In genomic region chr3:51688725-51689124, GRCm38 (mm10) we compare ENCODE assay signal across 23 mouse cellular contexts. TPM values are rescaled to one million over a fixed set of nuclear protein-coding genes. Genes with fewer than 3 reads are reported as not detected.
DNase-seq lines count a peak whose midpoint lies in the region; ATAC-seq and TF ChIP-seq lines count a peak whose summit lies in the region.
"Had no signal": no experiment of that assay in that cellular context is flagged by ENCODE, and none has a peak within 500 bp of the region (broad histone marks: within the 10 kb centered on the region; RNA-seq: fewer than 3 reads in every experiment).

No protein-coding gene starts in this region.

- H3K4me3 ChIP-seq in heart, embryonic 13.5 days = no peak overlapping the region
- no peak overlapping the region for H3K4me3 ChIP-seq in lung, postnatal 0 days (ENCODE audit: low read depth, low read length)
- no peak overlapping the region for H3K4me3 ChIP-seq in liver, postnatal 0 days (ENCODE audit: low read depth, low read length)
- H3K4me3 ChIP-seq: forebrain, embryonic 12.5 days; hindbrain, embryonic 12.5 days; left cerebral cortex, adult 2 months; limb, embryonic 12.5 days had no signal

- H3K36me3 ChIP-seq in heart, embryonic 13.5 days = peaks cover 33% of the 10 kb centered on the region
- peaks cover 11% of the 10 kb centered on the region; the same call in 1 of the 2 replicates for H3K36me3 ChIP-seq in lung, postnatal 0 days (ENCODE audit: insufficient read depth, low read length)
- H3K36me3 ChIP-seq in liver, postnatal 0 days (replicated peaks; ENCODE audit: insufficient read depth, low read length) = peaks cover 11% of the 10 kb centered on the region

- peak; percentile 21; the same call in 1 of the 2 replicates for TF ChIP-seq EP300 in lung, postnatal 0 days (IDR thresholded peaks at IDR 0.05)
- peak; percentile 93 for TF ChIP-seq EP300 in liver, postnatal 0 days (IDR thresholded peaks at IDR 0.05; ENCODE audit: low read depth)

- peak; percentile 70; the same call in 1 of the 2 replicates for ATAC-seq in heart, embryonic 13.5 days (ENCODE audit: extremely low read depth, insufficient number of reproducible peaks, low FRiP score, low TSS enrichment)
- ATAC-seq in lung, postnatal 0 days = peak; percentile 76
- ATAC-seq in liver, postnatal 0 days = peak; percentile 97

- DNase-seq in heart, adult 11 months = no peak
- DNase-seq in lung, postnatal 0 days (ENCODE audit: low spot score) = no peak
- no peak for DNase-seq in lung, postnatal 10 days
- DNase-seq in liver = peak; percentile 73
- DNase-seq in liver, postnatal 0 days = peak; percentile 32
- no peak for DNase-seq in left cerebral cortex, postnatal 4 days
- no peak for DNase-seq in gastrocnemius, postnatal 25 days
- DNase-seq: adrenal gland, postnatal 36 days; cerebellum, adult 18-20 months; cerebellum, postnatal 36 days; gastrocnemius, postnatal 10 days; kidney, adult 8-10 months; kidney, postnatal 25 days; lung, postnatal 14 days; retina, postnatal 1 day; right cerebral cortex, postnatal 4 days; thymus, postnatal 25 days had no signal

- no peak overlapping the region for H3K9ac ChIP-seq in heart, embryonic 13.5 days
- no peak overlapping the region for H3K9ac ChIP-seq in lung, postnatal 0 days (replicated peaks; ENCODE audit: low read depth)
- H3K9ac ChIP-seq in liver, postnatal 0 days (replicated peaks) = no peak overlapping the region
- H3K9ac ChIP-seq: forebrain, embryonic 12.5 days; hindbrain, embryonic 12.5 days; limb, embryonic 12.5 days had no signal

- H3K4me2 ChIP-seq in heart, embryonic 13.5 days = no peak overlapping the region
- no peak overlapping the region for H3K4me2 ChIP-seq in lung, postnatal 0 days (replicated peaks; ENCODE audit: low read depth, low read length)
- no peak overlapping the region for H3K4me2 ChIP-seq in liver, postnatal 0 days (ENCODE audit: low read depth, low read length)
- H3K4me2 ChIP-seq: forebrain, embryonic 12.5 days; hindbrain, embryonic 12.5 days; limb, embryonic 12.5 days; midbrain, embryonic 11.5 days had no signal

- no peak for TF ChIP-seq CTCF in lung, postnatal 0 days (IDR thresholded peaks at IDR 0.05)
- TF ChIP-seq CTCF in liver, postnatal 0 days (IDR thresholded peaks at IDR 0.05; ENCODE audit: low read depth) = no peak

- no peaks in the 10 kb centered on the region for H3K27me3 ChIP-seq in heart, embryonic 13.5 days (replicated peaks)
- H3K27me3 ChIP-seq in lung, postnatal 0 days (replicated peaks; ENCODE audit: insufficient read depth, low read length) = no peaks in the 10 kb centered on the region
- H3K27me3 ChIP-seq in liver, postnatal 0 days (ENCODE audit: insufficient read depth, low read length) = no peaks in the 10 kb centered on the region
- H3K27me3 ChIP-seq: forebrain, embryonic 12.5 days; hindbrain, embryonic 12.5 days; limb, embryonic 12.5 days had no signal

- no peak overlapping the region for H3K27ac ChIP-seq in heart, embryonic 13.5 days (replicated peaks)
- no peak overlapping the region for H3K27ac ChIP-seq in lung, postnatal 0 days (ENCODE audit: low read length)
- H3K27ac ChIP-seq in liver, postnatal 0 days (ENCODE audit: low read depth) = no peak overlapping the region
- H3K27ac ChIP-seq: forebrain, embryonic 12.5 days; hindbrain, embryonic 12.5 days; left cerebral cortex, adult 2 months; limb, embryonic 12.5 days had no signal

- no peaks in the 10 kb centered on the region for H3K9me3 ChIP-seq in heart, embryonic 13.5 days
- no peaks in the 10 kb centered on the region for H3K9me3 ChIP-seq in lung, postnatal 0 days (ENCODE audit: low read length)
- H3K9me3 ChIP-seq in liver, postnatal 0 days (ENCODE audit: low read length) = no peaks in the 10 kb centered on the region
- H3K9me3 ChIP-seq: forebrain, embryonic 12.5 days; hindbrain, embryonic 12.5 days had no signal

- 55% methylated on average over 8 of the region's 8 CpGs for WGBS in heart, embryonic 13.5 days
- 72% methylated on average over 8 of the region's 8 CpGs for WGBS in lung, postnatal 0 days
- 47% methylated on average over 8 of the region's 8 CpGs for WGBS in liver, postnatal 0 days (ENCODE audit: insufficient replicate concordance)

- H3K4me1 ChIP-seq in heart, embryonic 13.5 days = 0 out of 2 replicates have a peak, but pooled peaks cover 7% of the 10 kb centered on the region
- no peaks in the 10 kb centered on the region for H3K4me1 ChIP-seq in lung, postnatal 0 days (ENCODE audit: insufficient read depth, low read depth, low read length)
- no peaks in the 10 kb centered on the region for H3K4me1 ChIP-seq in liver, postnatal 0 days (ENCODE audit: insufficient read depth)
- H3K4me1 ChIP-seq: forebrain, embryonic 12.5 days; hindbrain, embryonic 12.5 days; limb, embryonic 12.5 days had no signal

- intact Hi-C loops in left cerebral cortex, postnatal 4 days (cut with DNase I) = no loop called here

RNA-seq across cellular contexts. Expression of gene Mgst2, which starts 28.6 kb away (rescaled TPM):
- polyA plus RNA-seq in heart, embryonic 13.5 days (2015; fragmentation: Nextera tagmentation; extraction: Ambion mirVana) = 2.4 and 3.8 TPM in 2 replicates
- polyA plus RNA-seq in lung, postnatal 0 days (2015; fragmentation: Nextera tagmentation; extraction: Ambion mirVana) = 6.7 and 8.6 TPM in 2 replicates
- polyA plus RNA-seq in liver, postnatal 0 days (2015; fragmentation: Nextera tagmentation; extraction: Ambion mirVana) = 36.8 TPM in 2 replicates
- 1 to 10 TPM; 1.1 to 1.5 TPM for total RNA-seq in left cerebral cortex, postnatal 4 days (2021)
- under 1 TPM; 0.80 to 0.87 TPM for total RNA-seq in gastrocnemius, postnatal 25 days (2021)
- total RNA-seq: left cerebral cortex, adult 2 months had no signal
- polyA plus RNA-seq: forebrain, embryonic 12.5 days; midbrain, embryonic 11.5 days had no signal

Comparison
In these comparisons a context has a peak if more than half of its experiments do, and no peak if none do; other contexts are left out.
1. DNase-seq: peak in liver (single experiment) and liver, postnatal 0 days (single experiment); none in heart, adult 11 months (single experiment), lung, postnatal 0 days (single experiment), lung, postnatal 10 days (single experiment), left cerebral cortex, postnatal 4 days (single experiment) and gastrocnemius, postnatal 25 days (single experiment).
2. Peak in every context shown above with its lines, with median percentiles within 50 percentile points of each other: ATAC-seq.